Mouse (Mus musculus) gastrocnemius, postnatal 25 days (tissue): ENCODE measurements around the gene Tcaf1. TPM values are rescaled to one million over a fixed set of nuclear protein-coding genes. Genes with fewer than 3 reads are reported as not detected.

Experiments
- DNase-seq: peaks from one replicate; pipeline ENCODE4 v3.0.0; 2022
- long read RNA-seq, 2 experiments: library from polyadenylated mRNA; stranded (forward); transcript quantifications; one replicate each; pipeline ENCODE4 v2.0.0; 2021
- total RNA-seq, 2 experiments: library from RNA; stranded (reverse); gene quantifications; 1 replicate in 1 of 2; 2 replicates in 1 of 2; pipeline ENCODE4 v1.2.3; 2021

The Tcaf1 gene
- total RNA-seq = 10 to 100 TPM in 1 of 2 experiments, 1 to 10 TPM in 1; 9.0 to 12.9 TPM
- long read RNA-seq, experiment 1, partial matches to known transcripts = 0 of 3 reads
- long read RNA-seq, experiment 1, other reads (novel, unspliced or antisense) = 3 of 3 reads
- long read RNA-seq, experiment 2, full-length matches to known transcripts = 2 of 10 reads
- long read RNA-seq, experiment 2, partial matches to known transcripts = 3 of 10 reads
- long read RNA-seq, experiment 2, other reads (novel, unspliced or antisense) = 5 of 10 reads

GRCm38 (mm10) chr6:42709291-42710211, at the start of gene Tcaf1:
Gene Tcaf1, minus strand, starts transcription at chr6:42710088.
- peak; percentile 79 for DNase-seq

- DNase-seq = no peak
Measured at GRCm38 (mm10) chr6:42756104-42756503, 46.2 kb upstream of the Tcaf1 start, which contains the start of gene Olfr38. Gene Olfr38, plus strand, starts transcription at chr6:42756404.

GRCm38 (mm10) chr6:42747846-42748245, 38.0 kb upstream of the Tcaf1 start:
- DNase-seq = no peak

GRCm38 (mm10) chr6:42742303-42742702, 32.4 kb upstream of the Tcaf1 start:
- DNase-seq = no peak

DNA sequence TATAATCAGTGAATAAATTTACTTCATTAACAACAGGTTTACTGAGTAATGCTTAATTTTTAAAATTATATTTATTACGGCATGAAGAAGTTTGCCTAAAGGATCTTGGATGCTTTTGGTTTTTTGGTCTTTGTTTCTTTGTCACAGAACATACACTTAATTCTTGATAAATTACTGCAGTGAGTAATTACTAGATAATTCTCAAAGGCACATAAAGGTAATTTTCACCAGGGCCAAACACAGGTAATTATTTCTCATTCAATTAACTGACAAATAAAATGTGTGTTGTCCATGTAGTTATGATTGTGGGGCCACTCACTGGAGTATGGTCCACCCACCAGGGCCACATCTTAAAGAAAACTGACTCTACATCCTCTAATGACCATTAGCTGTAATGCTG, 29.2 kb upstream of the Tcaf1 start, which contains the start of gene Olfr453:
Gene Olfr453 (plus strand): TSS at position 301 of the 400 bp plus-strand sequence.
- no peak for DNase-seq

- no peak for DNase-seq
Measured at GRCm38 (mm10) chr6:42717973-42718372, 8.1 kb upstream of the Tcaf1 start.

GRCm38 (mm10) chr6:42714668-42715067, 4.8 kb upstream of the Tcaf1 start:
- no peak for DNase-seq

DNA sequence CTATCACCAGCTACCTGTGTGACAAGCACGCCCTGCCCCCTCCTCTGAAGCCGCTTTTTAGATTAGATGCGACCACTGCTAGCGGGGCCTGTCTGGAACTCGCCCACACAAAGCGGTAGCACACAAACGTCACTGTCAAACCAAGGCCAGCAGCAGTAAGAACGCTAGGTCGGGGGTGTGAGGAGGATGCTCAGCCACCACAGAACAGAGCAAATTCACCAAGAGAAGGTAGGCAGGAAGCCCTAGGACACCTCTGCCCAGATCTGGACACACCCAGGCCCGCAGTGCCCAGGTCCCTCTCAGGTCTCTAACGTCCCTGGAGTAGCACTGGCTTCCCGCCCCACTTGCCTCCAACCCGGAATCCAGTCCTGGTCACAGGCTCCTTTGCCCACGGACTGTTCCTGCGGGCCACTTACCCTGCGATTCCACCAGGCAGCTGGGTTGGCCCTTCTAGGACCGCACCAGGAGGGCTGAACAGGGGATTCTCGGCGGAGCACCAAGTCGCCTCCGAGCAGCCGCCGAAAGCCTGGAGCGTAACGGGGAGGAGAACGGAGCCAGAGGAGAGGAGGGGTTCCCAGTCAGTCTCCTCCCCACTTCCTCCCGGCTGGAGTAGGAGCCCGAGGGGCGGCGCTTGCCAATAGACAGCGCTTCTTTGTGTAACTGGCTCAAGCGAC, 17.2 kb downstream of the Tcaf1 start:
- peak; percentile 81 for DNase-seq

- DNase-seq = peak; percentile 80
Measured at GRCm38 (mm10) chr6:42692154-42692516, 17.8 kb downstream of the Tcaf1 start.

DNA sequence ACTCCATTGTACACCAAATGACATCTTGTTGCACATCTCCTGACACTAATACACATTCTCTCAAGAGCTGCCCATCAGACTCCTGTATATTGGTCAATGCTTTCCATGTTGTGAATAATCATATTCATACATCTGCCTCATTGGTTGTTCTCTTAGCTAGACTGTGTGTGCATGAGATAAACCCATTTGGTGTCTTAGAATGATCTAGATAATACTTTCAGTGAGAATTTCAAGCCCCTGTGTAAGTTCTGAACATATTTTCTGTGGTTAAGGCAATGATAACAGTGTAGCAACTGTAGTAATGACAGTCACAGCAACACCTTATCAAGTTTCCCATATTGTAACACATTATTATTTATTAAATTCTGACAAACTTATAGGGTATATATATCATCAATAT, 20.1 kb downstream of the Tcaf1 start:
- no peak for DNase-seq

- DNase-seq = no peak
Measured at GRCm38 (mm10) chr6:42687907-42688306, 22.0 kb downstream of the Tcaf1 start.

- DNase-seq = no peak
Measured at GRCm38 (mm10) chr6:42680077-42680476, 29.8 kb downstream of the Tcaf1 start.

DNA sequence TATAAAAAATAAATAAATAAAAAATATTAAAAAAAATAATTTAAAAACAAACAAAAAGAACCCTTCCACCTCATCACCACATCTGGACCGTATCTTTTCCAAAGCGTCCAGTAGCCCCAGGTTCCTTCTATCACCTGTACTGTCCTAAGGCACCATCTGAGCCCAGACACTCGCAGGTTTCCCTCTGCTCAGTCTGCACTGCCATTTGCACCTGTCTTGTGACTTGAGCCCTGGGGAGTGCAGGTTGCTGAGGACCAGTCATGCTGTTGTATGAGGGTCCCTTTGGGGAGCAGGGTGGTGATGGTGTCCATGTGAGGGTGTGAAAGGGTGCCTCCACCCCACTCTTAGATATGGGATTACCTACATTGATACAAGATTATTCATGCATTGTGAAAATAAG, 33.9 kb downstream of the Tcaf1 start:
- DNase-seq = no peak

DNA sequence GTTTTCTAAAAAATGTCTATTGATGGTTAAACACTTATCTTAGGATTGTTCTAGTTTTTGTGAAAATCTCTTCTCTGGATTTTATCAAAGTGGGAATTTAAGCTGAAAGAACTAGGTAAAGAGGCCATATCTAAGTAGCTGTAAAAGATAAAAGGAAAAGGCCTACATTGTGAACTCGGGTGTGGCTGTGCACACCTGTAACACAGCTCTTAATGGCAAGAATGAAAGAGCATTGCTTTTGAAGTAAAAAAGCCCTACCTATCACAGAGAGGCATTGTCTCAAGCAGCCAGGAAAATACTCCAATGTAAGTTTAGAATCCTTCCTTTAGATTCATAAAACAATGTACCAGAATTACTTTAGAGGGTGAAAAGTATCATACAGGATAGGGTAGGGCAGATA, 38.1 kb downstream of the Tcaf1 start:
- no peak for DNase-seq

- DNase-seq = no peak
Measured at GRCm38 (mm10) chr6:42667722-42668121, 42.2 kb downstream of the Tcaf1 start.

DNA sequence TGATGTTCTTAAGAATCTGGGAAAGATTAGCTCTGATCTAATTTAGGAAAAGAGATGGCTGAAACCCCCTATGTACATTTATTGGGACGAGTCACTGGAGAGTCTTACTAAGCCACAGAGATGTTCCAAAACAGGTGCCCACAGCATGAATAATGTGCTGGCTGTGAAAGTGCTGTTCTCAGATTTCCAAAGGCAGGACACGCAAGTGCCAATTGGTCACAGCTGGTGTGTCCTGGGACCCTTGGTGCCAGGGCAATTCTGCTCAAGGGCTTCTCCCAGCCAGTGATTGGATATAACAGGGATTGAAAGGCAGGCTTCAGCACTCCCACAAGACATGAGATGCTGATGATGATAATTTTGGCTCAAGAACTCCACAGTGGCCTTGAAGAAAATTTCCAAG, 48.1 kb downstream of the Tcaf1 start:
- DNase-seq = peak; percentile 48

DNA sequence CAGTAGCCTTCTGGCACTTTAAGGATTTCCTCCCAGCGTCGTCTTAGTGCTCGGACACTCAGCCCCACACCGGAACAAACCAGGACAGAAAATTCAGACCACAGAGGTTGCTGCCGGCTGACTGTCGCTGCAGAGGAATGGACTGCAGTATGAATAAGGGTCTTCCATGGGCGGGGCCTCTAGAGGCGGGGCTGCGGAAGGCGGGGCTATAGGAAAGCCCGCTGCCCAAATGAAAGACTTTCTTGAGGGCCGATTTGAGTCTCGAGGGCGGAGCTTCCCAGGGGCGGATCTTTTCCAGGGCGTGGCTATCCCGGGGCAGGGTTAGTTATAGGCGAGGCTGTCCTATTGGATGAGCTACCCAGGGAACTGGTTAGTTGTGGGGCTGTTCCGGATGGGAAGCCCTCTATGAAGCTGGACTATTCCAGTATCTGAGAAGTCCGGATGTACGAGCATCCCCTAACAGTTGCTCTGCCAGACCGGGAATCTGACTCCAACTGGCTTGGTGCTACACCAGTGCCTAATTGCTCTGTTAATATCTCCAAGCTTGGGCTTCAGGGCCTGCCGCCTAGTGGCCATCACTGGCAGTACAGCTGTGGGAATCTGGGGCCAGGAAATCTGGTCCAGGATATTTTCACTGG, 64.9 kb downstream of the Tcaf1 start, which contains the start of gene Tcaf2:
Gene Tcaf2 (minus strand): TSS at position 343 of the 638 bp plus-strand sequence.
- peak; percentile 90 for DNase-seq

DNA sequence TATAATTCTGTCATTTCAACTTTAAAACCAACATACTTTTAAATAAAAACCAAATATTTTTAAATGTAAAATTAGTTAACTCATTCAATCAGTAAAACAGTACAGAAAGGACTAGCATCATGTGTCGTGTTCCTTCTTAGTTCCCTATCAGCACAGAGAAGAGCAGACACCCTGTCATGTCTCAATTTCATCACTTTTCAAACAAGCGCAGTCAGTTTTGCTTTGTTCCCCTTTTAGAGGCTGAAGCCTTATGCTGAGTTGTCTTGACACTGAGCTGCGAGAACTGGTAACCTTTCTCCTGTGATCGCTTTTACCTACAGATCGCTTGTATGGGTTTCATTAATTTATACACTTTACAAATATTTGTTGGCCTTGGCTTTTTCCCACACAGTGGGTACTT, 75.5 kb downstream of the Tcaf1 start:
- no peak for DNase-seq

GRCm38 (mm10) chr6:42631395-42631794, 78.5 kb downstream of the Tcaf1 start:
- no peak for DNase-seq
